Mouse (Mus musculus) liver, embryonic 11.5 days (tissue): ENCODE results near the gene Gm17334. TPM values are rescaled to one million over a fixed set of nuclear protein-coding genes. Genes with fewer than 3 reads are reported as not detected.

ENCODE experiments used
- ATAC-seq: fragments of 200-750 bp; cut with Nextera tagmentation; replicated peaks from 2 replicates; pipeline ENCODE4 v1.8.0; 2017; ENCODE audit warnings: moderate number of reproducible peaks, mild to moderate bottlenecking, moderate TSS enrichment, moderate library complexity; ENCODE audit not compliant: low FRiP score
- DNase-seq: peaks from one replicate; pipeline ENCODE4 v3.0.0-alpha.2; 2017; ENCODE audit warnings: low spot score
- H3K27ac ChIP-seq: fragments of 300-500 bp; sonication (generic); 2 replicates; pipeline ENCODE4 v1.5.1; 2014; ENCODE audit warnings: mild to moderate bottlenecking, low read depth, low read length, control low read depth
- H3K27me3 ChIP-seq: fragments of 300-500 bp; sonication (generic); replicated peaks from 2 replicates; pipeline ENCODE4 v1.6.1; 2014; ENCODE audit warnings: low read length, mixed read lengths; ENCODE audit not compliant: control insufficient read depth, insufficient read depth
- H3K36me3 ChIP-seq: fragments of 300-500 bp; sonication (generic); 2 replicates; pipeline ENCODE4 v1.6.1; 2014; ENCODE audit warnings: mild to moderate bottlenecking, low read length, moderate library complexity, mixed read lengths; ENCODE audit not compliant: control insufficient read depth, insufficient read depth
- H3K4me1 ChIP-seq: fragments of 300-500 bp; sonication (generic); replicated peaks from 2 replicates; pipeline ENCODE4 v1.6.1; 2014; ENCODE audit warnings: low read length, mixed read lengths; ENCODE audit not compliant: control insufficient read depth, insufficient read depth
- H3K4me2 ChIP-seq: fragments of 300-500 bp; sonication (generic); 2 replicates; pipeline ENCODE4 v1.6.1; 2014; ENCODE audit warnings: mild to moderate bottlenecking, control low read depth, moderate library complexity
- H3K4me3 ChIP-seq: fragments of 300-500 bp; sonication (generic); 2 replicates; pipeline ENCODE4 v1.5.1; 2014; ENCODE audit warnings: low read depth, low read length, control low read depth
- H3K9ac ChIP-seq: fragments of 300-500 bp; sonication (generic); 2 replicates; pipeline ENCODE4 v1.6.1; 2014; ENCODE audit warnings: low read depth, low read length, control low read depth
- H3K9me3 ChIP-seq: fragments of 300-500 bp; sonication (generic); 2 replicates; pipeline ENCODE4 v1.6.1; 2016; ENCODE audit warnings: low read length, inconsistent platforms, mixed read lengths; ENCODE audit not compliant: control insufficient read depth
- WGBS: fragments of 180-500 bp; shearing (Covaris S2); extraction: QIAGEN DNeasy Blood & Tissue Kit; methylation state at CpG from one replicate; pipeline ENCODE4 v1.1.7; 2014; 5-methylcytosine and 5-hydroxymethylcytosine counted together
- polyA plus RNA-seq: library from polyadenylated mRNA; unstranded; fragments of >200 nt; fragmentation: Nextera tagmentation; extraction: Ambion mirVana; gene quantifications from 2 replicates; pipeline ENCODE4 v1.2.1, GENCODE M21; 2014

Gm17334 gene
- polyA plus RNA-seq, 1 experiment from 2014 or later = not detected

- H3K4me1 ChIP-seq = 0 out of 2 replicates have a peak, but pooled peaks cover 3% of the 10 kb centered on the region
- H3K4me3 ChIP-seq = no peak overlapping the region
- no peak overlapping the region for H3K27ac ChIP-seq
- no peaks in the 10 kb centered on the region for H3K27me3 ChIP-seq
- DNase-seq (no peak), ATAC-seq (no peak)
- no peak overlapping the region for H3K9ac ChIP-seq
- no peaks in the 10 kb centered on the region for H3K36me3 ChIP-seq
- H3K4me2 ChIP-seq = no peak overlapping the region
- 84% methylated on average over 16 of the region's 16 CpGs for WGBS
- no peaks in the 10 kb centered on the region for H3K9me3 ChIP-seq
These were observed 40.2 kb upstream of the Gm17334 start for GRCm38 (mm10) chr11:53813001-53813868.

- Histone ChIP-seq H3K4me3 (no peak overlapping the region), H3K27ac (no peak overlapping the region), H3K27me3 (no peaks in the 10 kb centered on the region), H3K36me3 (no peaks in the 10 kb centered on the region), H3K9me3 (no peaks in the 10 kb centered on the region), H3K4me1 (0 out of 2 replicates have a peak, but pooled peaks cover 3% of the 10 kb centered on the region), H3K9ac (no peak overlapping the region), H3K4me2 (no peak overlapping the region)
- ATAC-seq = no peak
- no peak for DNase-seq
- WGBS = 79% methylated on average over 3 of the region's 3 CpGs
These were observed 38.3 kb upstream of the Gm17334 start for GRCm38 (mm10) chr11:53811312-53811711.

- H3K27me3 ChIP-seq = no peaks in the 10 kb centered on the region
- 0 out of 2 replicates have a peak, but pooled peaks cover 3% of the 10 kb centered on the region for H3K4me1 ChIP-seq
- no peak overlapping the region for H3K9ac ChIP-seq
- no peak for DNase-seq
- H3K9me3 ChIP-seq = no peaks in the 10 kb centered on the region
- no peak overlapping the region for H3K4me3 ChIP-seq
- 37% methylated on average over 2 of the region's 2 CpGs for WGBS
- no peaks in the 10 kb centered on the region for H3K36me3 ChIP-seq
- H3K27ac ChIP-seq = no peak overlapping the region
- no peak for ATAC-seq
- no peak overlapping the region for H3K4me2 ChIP-seq
These were observed 37.8 kb upstream of the Gm17334 start for GRCm38 (mm10) chr11:53810749-53811148.

- Histone ChIP-seq H3K27me3 (no peaks in the 10 kb centered on the region), H3K36me3 (no peaks in the 10 kb centered on the region), H3K9ac (no peak overlapping the region), H3K4me2 (no peak overlapping the region), H3K9me3 (no peaks in the 10 kb centered on the region), H3K27ac (no peak overlapping the region), H3K4me1 (0 out of 2 replicates have a peak, but pooled peaks cover 3% of the 10 kb centered on the region), H3K4me3 (no peak overlapping the region)
- DNase-seq = no peak
- no peak for ATAC-seq
- WGBS = 45% methylated on average over 5 of the region's 5 CpGs
These were observed 37.2 kb upstream of the Gm17334 start for GRCm38 (mm10) chr11:53810156-53810555.

- ATAC-seq (no peak), DNase-seq (no peak)
- H3K36me3 ChIP-seq = no peaks in the 10 kb centered on the region
- WGBS = 48% methylated on average over 5 of the region's 5 CpGs
- no peak overlapping the region for H3K4me2 ChIP-seq
- H3K4me1 ChIP-seq = 0 out of 2 replicates have a peak, but pooled peaks cover 3% of the 10 kb centered on the region
- H3K4me3 ChIP-seq = no peak overlapping the region
- H3K27me3 ChIP-seq = no peaks in the 10 kb centered on the region
- no peak overlapping the region for H3K9ac ChIP-seq
- H3K27ac ChIP-seq = no peak overlapping the region
- no peaks in the 10 kb centered on the region for H3K9me3 ChIP-seq
These were observed 36.4 kb upstream of the Gm17334 start for GRCm38 (mm10) chr11:53809354-53809753.

- Histone ChIP-seq H3K4me1 (0 out of 2 replicates have a peak, but pooled peaks cover 3% of the 10 kb centered on the region), H3K9ac (no peak overlapping the region), H3K4me2 (no peak overlapping the region), H3K27me3 (no peaks in the 10 kb centered on the region), H3K36me3 (no peaks in the 10 kb centered on the region), H3K9me3 (no peaks in the 10 kb centered on the region), H3K4me3 (no peak overlapping the region), H3K27ac (no peak overlapping the region)
- DNase-seq (no peak), ATAC-seq (no peak)
- 71% methylated on average over 9 of the region's 9 CpGs for WGBS
These were observed 32.8 kb upstream of the Gm17334 start for GRCm38 (mm10) chr11:53805786-53806185.

GRCm38 (mm10) chr11:53804569-53805344, 31.8 kb upstream of the Gm17334 start:
- no peak for ATAC-seq
- no peak overlapping the region for H3K9ac ChIP-seq
- no peak overlapping the region for H3K4me3 ChIP-seq
- WGBS = 82% methylated on average over 14 of the region's 14 CpGs
- no peaks in the 10 kb centered on the region for H3K36me3 ChIP-seq
- no peak overlapping the region for H3K4me2 ChIP-seq
- H3K9me3 ChIP-seq = no peaks in the 10 kb centered on the region
- 0 out of 2 replicates have a peak, but pooled peaks cover 2% of the 10 kb centered on the region for H3K4me1 ChIP-seq
- no peak for DNase-seq
- H3K27ac ChIP-seq = no peak overlapping the region
- no peaks in the 10 kb centered on the region for H3K27me3 ChIP-seq

GRCm38 (mm10) chr11:53803494-53803893, 30.5 kb upstream of the Gm17334 start:
- 65% methylated on average over 6 of the region's 6 CpGs for WGBS
- Histone ChIP-seq H3K36me3 (no peaks in the 10 kb centered on the region), H3K9me3 (no peaks in the 10 kb centered on the region), H3K4me3 (no peak overlapping the region), H3K27me3 (no peaks in the 10 kb centered on the region), H3K4me1 (no peaks in the 10 kb centered on the region), H3K9ac (no peak overlapping the region), H3K27ac (no peak overlapping the region), H3K4me2 (no peak overlapping the region)
- DNase-seq = no peak
- no peak for ATAC-seq
